Mouse (Mus musculus) embryonic facial prominence, embryonic 14.5 days (tissue): ENCODE measurements at regions not wholly inside any gene's neighbourhood (a gene's known extent, or its start where the extent isn't known, plus 50 kb on each side); places are given as distances from the start of the nearest gene placed in this dataset.

Source experiments
- ATAC-seq: fragments of 200-750 bp; cut with Nextera tagmentation; 2 replicates; pipeline ENCODE4 v1.8.0; 2017; ENCODE audit warnings: low read depth, moderate number of reproducible peaks, moderate TSS enrichment
- DNase-seq: peaks from one replicate; pipeline ENCODE4 v3.0.0-alpha.2; 2015; ENCODE audit warnings: low spot score
- H3K27ac ChIP-seq: fragments of 300-500 bp; sonication (generic); replicated peaks from 2 replicates; pipeline ENCODE4 v1.5.1; 2014; ENCODE audit warnings: low read depth, mild to moderate bottlenecking, low read length, moderate library complexity
- H3K27me3 ChIP-seq: fragments of 300-500 bp; sonication (generic); replicated peaks from 2 replicates; pipeline ENCODE4 v1.6.1; 2014; ENCODE audit warnings: low read length; ENCODE audit not compliant: control insufficient read depth, insufficient read depth
- H3K36me3 ChIP-seq: fragments of 300-500 bp; sonication (generic); 2 replicates; pipeline ENCODE4 v1.6.1; 2014; ENCODE audit warnings: low read length, mixed read lengths; ENCODE audit not compliant: control insufficient read depth, insufficient read depth
- H3K4me1 ChIP-seq: fragments of 300-500 bp; sonication (generic); 2 replicates; pipeline ENCODE4 v1.6.1; 2014; ENCODE audit warnings: antibody characterized with exemption, low read length; ENCODE audit not compliant: control insufficient read depth, insufficient read depth
- H3K4me2 ChIP-seq: fragments of 300-500 bp; sonication (generic); 2 replicates; pipeline ENCODE4 v1.6.1; 2014; ENCODE audit warnings: low read depth, mild to moderate bottlenecking, low read length, moderate library complexity, mixed read lengths
- H3K4me3 ChIP-seq: fragments of 300-500 bp; sonication (generic); 2 replicates; pipeline ENCODE4 v1.5.1; 2014; ENCODE audit warnings: low read depth, mild to moderate bottlenecking, low read length
- H3K9ac ChIP-seq: fragments of 300-500 bp; sonication (generic); 2 replicates; pipeline ENCODE4 v1.6.1; 2014; ENCODE audit warnings: low read depth, mild to moderate bottlenecking, low read length, moderate library complexity, mixed read lengths
- H3K9me3 ChIP-seq: fragments of 300-500 bp; sonication (generic); 2 replicates; pipeline ENCODE4 v1.6.1; 2016; ENCODE audit warnings: low read length; ENCODE audit not compliant: control insufficient read depth
- WGBS: fragments of 180-500 bp; shearing (Covaris S2); extraction: QIAGEN DNeasy Blood & Tissue Kit; methylation state at CpG from one replicate; pipeline ENCODE4 v1.1.7; 2014; 5-methylcytosine and 5-hydroxymethylcytosine counted together

GRCm38 (mm10) chr3:38230796-38231195 is 253.8 kb downstream of the Ankrd50 start:
- Histone ChIP-seq H3K27ac (no peak overlapping the region), H3K9me3 (no peaks in the 10 kb centered on the region), H3K9ac (no peak overlapping the region), H3K4me2 (no peak overlapping the region), H3K36me3 (no peaks in the 10 kb centered on the region), H3K4me3 (no peak overlapping the region), H3K27me3 (no peaks in the 10 kb centered on the region), H3K4me1 (peaks cover 26% of the 10 kb centered on the region)
- DNase-seq (no peak), ATAC-seq (no peak)
- 63% methylated on average over 6 of the region's 6 CpGs for WGBS

GRCm38 (mm10) chr3:38229686-38230085 is 255.0 kb downstream of the Ankrd50 start:
- Histone ChIP-seq H3K36me3 (no peaks in the 10 kb centered on the region), H3K4me3 (no peak overlapping the region), H3K27me3 (no peaks in the 10 kb centered on the region), H3K9me3 (no peaks in the 10 kb centered on the region), H3K9ac (no peak overlapping the region), H3K4me1 (peaks cover 18% of the 10 kb centered on the region), H3K27ac (no peak overlapping the region), H3K4me2 (no peak overlapping the region)
- DNase-seq: no peak
- ATAC-seq: no peak
- 70% methylated on average over 5 of the region's 5 CpGs for WGBS

GRCm38 (mm10) chr3:38229051-38229450 is 255.6 kb downstream of the Ankrd50 start:
- peak; percentile 55 for DNase-seq
- ATAC-seq: no peak
- Histone ChIP-seq H3K4me3 (no peak overlapping the region), H3K27ac (no peak overlapping the region), H3K9me3 (no peaks in the 10 kb centered on the region), H3K27me3 (no peaks in the 10 kb centered on the region), H3K4me2 (no peak overlapping the region), H3K9ac (no peak overlapping the region), H3K36me3 (no peaks in the 10 kb centered on the region), H3K4me1 (peaks cover 14% of the 10 kb centered on the region)
- WGBS: 51% methylated on average over 10 of the region's 10 CpGs

DNA sequence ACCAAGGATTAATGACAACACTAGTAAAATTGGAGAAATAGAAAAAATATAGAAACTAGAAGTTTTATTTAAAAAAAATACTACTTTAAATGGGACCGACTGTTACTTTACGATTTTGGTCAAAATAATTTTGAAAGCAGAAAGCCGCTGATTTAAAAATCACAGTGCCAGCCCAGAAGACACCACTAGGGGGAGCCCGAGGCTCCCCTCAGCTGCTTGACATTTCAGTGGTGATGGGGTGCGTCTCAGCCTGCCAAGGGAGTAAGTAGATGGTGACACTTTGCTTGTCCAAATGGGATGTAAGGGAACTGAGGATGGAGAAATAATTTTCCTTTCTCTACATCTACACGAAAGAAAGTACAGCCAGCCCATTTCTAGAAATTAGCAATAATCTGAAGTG is 257.0 kb downstream of the Ankrd50 start:
- ATAC-seq (no peak), DNase-seq (peak; percentile 71)
- Histone ChIP-seq H3K4me1 (peaks cover 11% of the 10 kb centered on the region), H3K4me2 (no peak overlapping the region), H3K36me3 (no peaks in the 10 kb centered on the region), H3K27me3 (no peaks in the 10 kb centered on the region), H3K9ac (no peak overlapping the region), H3K27ac (no peak overlapping the region), H3K4me3 (no peak overlapping the region), H3K9me3 (no peaks in the 10 kb centered on the region)
- 20% methylated on average over 6 of the region's 6 CpGs for WGBS

DNA sequence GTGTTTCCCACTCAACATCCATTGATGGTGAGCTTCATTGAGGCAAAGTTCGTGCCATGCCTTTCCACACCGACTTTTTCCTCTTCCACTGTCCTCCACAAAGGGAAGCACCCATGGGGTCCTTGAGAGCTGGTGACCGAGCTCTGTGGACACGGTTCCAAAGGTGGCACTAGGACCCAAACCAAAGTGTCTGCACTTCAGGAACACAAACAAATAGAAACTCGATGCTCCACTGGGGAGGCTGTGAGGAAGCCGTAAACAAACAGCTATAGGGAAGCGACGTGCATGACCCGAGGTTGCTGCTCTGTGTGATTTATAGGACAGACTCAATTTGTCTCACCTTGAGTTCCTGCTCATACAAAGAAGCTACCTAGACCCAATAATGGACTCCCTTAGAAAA is 257.5 kb downstream of the Ankrd50 start:
- H3K27me3 ChIP-seq: no peaks in the 10 kb centered on the region
- peaks cover 6% of the 10 kb centered on the region for H3K4me1 ChIP-seq
- H3K27ac ChIP-seq: no peak overlapping the region
- H3K9me3 ChIP-seq: no peaks in the 10 kb centered on the region
- ATAC-seq: no peak
- H3K9ac ChIP-seq: no peak overlapping the region
- DNase-seq: no peak
- H3K4me2 ChIP-seq: no peak overlapping the region
- 73% methylated on average over 9 of the region's 9 CpGs for WGBS
- no peak overlapping the region for H3K4me3 ChIP-seq
- no peaks in the 10 kb centered on the region for H3K36me3 ChIP-seq

DNA sequence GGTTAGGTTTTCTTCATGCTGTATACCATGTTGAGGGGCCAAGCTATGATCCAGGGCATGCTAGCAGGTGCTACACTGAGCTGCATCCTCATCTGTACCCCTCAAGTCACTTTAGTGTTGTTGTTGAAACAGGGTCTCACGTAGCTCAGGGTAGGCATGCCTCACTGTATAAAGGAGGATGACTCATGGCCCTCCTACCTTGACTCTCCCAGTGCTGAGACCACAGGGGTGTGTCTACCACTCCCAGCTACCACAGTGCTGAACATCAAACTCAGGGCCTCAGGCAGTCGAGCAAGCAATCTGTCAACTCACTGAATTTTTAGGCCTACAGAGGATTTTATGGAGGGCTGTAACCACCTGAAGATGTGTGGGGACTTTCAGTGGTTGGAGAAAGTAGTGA is 258.5 kb downstream of the Ankrd50 start:
- H3K9ac ChIP-seq: no peak overlapping the region
- no peak overlapping the region for H3K4me3 ChIP-seq
- H3K27ac ChIP-seq: no peak overlapping the region
- H3K4me2 ChIP-seq: no peak overlapping the region
- no peaks in the 10 kb centered on the region for H3K27me3 ChIP-seq
- H3K36me3 ChIP-seq: no peaks in the 10 kb centered on the region
- no peaks in the 10 kb centered on the region for H3K4me1 ChIP-seq
- DNase-seq: no peak
- H3K9me3 ChIP-seq: no peaks in the 10 kb centered on the region
- WGBS: 44% methylated on average over 2 of the region's 2 CpGs
- no peak for ATAC-seq

DNA sequence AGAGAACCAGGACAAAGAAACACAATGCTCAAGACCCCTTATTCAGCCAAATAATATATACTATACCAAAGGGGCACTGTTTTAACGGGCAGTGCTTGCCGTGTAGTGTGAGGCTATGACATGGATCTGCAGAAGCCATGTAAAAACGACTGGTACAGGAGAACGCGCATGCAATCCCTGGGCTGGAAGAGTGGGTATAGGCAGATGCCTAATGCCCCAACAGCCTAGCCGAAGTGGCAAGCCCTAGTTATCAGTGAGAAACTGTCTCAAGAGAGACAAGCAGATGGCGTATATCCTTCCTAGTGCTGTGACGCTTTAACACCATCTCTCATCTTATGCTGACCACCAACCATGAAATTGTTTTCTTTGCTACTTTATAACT is 262.8 kb downstream of the Ankrd50 start:
- 77% methylated on average over 8 of the region's 8 CpGs for WGBS
- Histone ChIP-seq H3K27me3 (no peaks in the 10 kb centered on the region), H3K36me3 (no peaks in the 10 kb centered on the region), H3K4me3 (no peak overlapping the region), H3K9ac (no peak overlapping the region), H3K4me2 (no peak overlapping the region), H3K9me3 (no peaks in the 10 kb centered on the region), H3K4me1 (no peaks in the 10 kb centered on the region), H3K27ac (no peak overlapping the region)
- ATAC-seq (peak; percentile 24; the same call in 1 of the 2 replicates), DNase-seq (no peak)

GRCm38 (mm10) chr3:38220934-38221833 is 263.5 kb downstream of the Ankrd50 start:
- peak overlapping the region; percentile 21; the same call in 1 of the 2 replicates for H3K4me2 ChIP-seq
- H3K27ac ChIP-seq: no peak overlapping the region
- no peaks in the 10 kb centered on the region for H3K4me1 ChIP-seq
- 31% methylated on average over 11 of the region's 11 CpGs for WGBS
- DNase-seq: peak; percentile 77
- H3K9ac ChIP-seq: no peak overlapping the region
- no peaks in the 10 kb centered on the region for H3K9me3 ChIP-seq
- no peak overlapping the region for H3K4me3 ChIP-seq
- H3K27me3 ChIP-seq: no peaks in the 10 kb centered on the region
- peak; percentile 86 for ATAC-seq
- no peaks in the 10 kb centered on the region for H3K36me3 ChIP-seq

DNA sequence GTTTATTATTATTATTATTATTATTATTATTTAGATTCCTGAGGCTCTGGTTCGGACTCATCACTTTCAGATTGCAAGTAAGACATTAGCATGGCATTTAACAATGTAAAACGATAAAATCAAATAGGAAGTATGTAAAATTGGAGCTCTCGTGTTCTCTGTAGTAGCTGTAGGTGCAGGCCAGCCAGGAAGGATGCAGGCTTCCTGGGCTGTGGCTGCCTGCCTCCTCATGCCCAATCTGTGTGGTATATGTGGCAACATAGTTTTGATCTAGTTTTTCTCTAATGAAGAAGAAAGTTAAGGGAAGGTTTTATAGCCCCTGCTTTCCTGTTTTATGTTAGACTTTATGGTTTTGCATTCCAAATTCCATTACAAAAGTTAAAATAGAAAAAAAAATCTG is 275.6 kb downstream of the Ankrd50 start:
- DNase-seq: no peak
- WGBS: 82% methylated on average over 3 of the region's 3 CpGs
- ATAC-seq: no peak
- Histone ChIP-seq H3K27ac (no peak overlapping the region), H3K4me1 (no peaks in the 10 kb centered on the region), H3K9ac (no peak overlapping the region), H3K4me3 (no peak overlapping the region), H3K9me3 (no peaks in the 10 kb centered on the region), H3K4me2 (no peak overlapping the region), H3K27me3 (no peaks in the 10 kb centered on the region), H3K36me3 (no peaks in the 10 kb centered on the region)
